Comparison of ENCODE assay signal across 11 mouse cellular contexts in genomic region chr2:152470973-152471372, GRCm38 (mm10). TPM values are rescaled to one million over a fixed set of nuclear protein-coding genes. Genes with fewer than 3 reads are reported as not detected.
DNase-seq lines count a peak whose midpoint lies in the region; ATAC-seq and TF ChIP-seq lines count a peak whose summit lies in the region.
"Had no signal": no experiment of that assay in that cellular context is flagged by ENCODE, and none has a peak within 500 bp of the region (broad histone marks: within the 10 kb centered on the region; RNA-seq: fewer than 3 reads in every experiment).

No protein-coding gene starts in this region.

- peaks cover 4% of the 10 kb centered on the region; the same call in 1 of the 2 replicates for H3K27me3 ChIP-seq in heart, embryonic 12.5 days (replicated peaks)
- no peaks in the 10 kb centered on the region for H3K27me3 ChIP-seq in midbrain, postnatal 0 days (ENCODE audit: insufficient read depth, low read length)
- H3K27me3 ChIP-seq in forebrain, embryonic 13.5 days = no peaks in the 10 kb centered on the region
- H3K27me3 ChIP-seq: embryonic facial prominence, embryonic 12.5 days had no signal

- no peaks in the 10 kb centered on the region for H3K36me3 ChIP-seq in heart, embryonic 12.5 days
- no peaks in the 10 kb centered on the region for H3K36me3 ChIP-seq in midbrain, postnatal 0 days (ENCODE audit: insufficient read depth, low read length)
- no peaks in the 10 kb centered on the region for H3K36me3 ChIP-seq in forebrain, embryonic 13.5 days (ENCODE audit: poor library complexity, severe bottlenecking)
- H3K36me3 ChIP-seq: embryonic facial prominence, embryonic 12.5 days; limb, embryonic 13.5 days had no signal

- peak; percentile 10 for DNase-seq in heart, adult 8-10 months (ENCODE audit: low spot score)
- peak; percentile 10 to 29 for DNase-seq in urinary bladder, postnatal 36 days (ENCODE audit: low spot score in 2 of 2)
- DNase-seq in urinary bladder, adult 2 months (ENCODE audit: low spot score) = no peak
- DNase-seq in cerebellum, postnatal 36 days = peak; percentile 25 to 47
- DNase-seq in large intestine, adult 2 months (ENCODE audit: low read depth, low spot score) = peak; percentile 10
- peak; percentile 68 for DNase-seq in midbrain, postnatal 0 days (ENCODE audit: low spot score)

- no peaks in the 10 kb centered on the region for H3K9me3 ChIP-seq in heart, embryonic 12.5 days (replicated peaks)
- no peaks in the 10 kb centered on the region for H3K9me3 ChIP-seq in midbrain, postnatal 0 days (ENCODE audit: low read length)
- H3K9me3 ChIP-seq in forebrain, embryonic 13.5 days (replicated peaks) = no peaks in the 10 kb centered on the region
- H3K9me3 ChIP-seq: embryonic facial prominence, embryonic 12.5 days; limb, embryonic 13.5 days had no signal

- H3K27ac ChIP-seq in heart, embryonic 12.5 days (ENCODE audit: poor library complexity, severe bottlenecking) = no peak overlapping the region
- no peak overlapping the region for H3K27ac ChIP-seq in midbrain, postnatal 0 days (ENCODE audit: low read depth, low read length)
- no peak overlapping the region for H3K27ac ChIP-seq in forebrain, embryonic 13.5 days
- H3K27ac ChIP-seq: embryonic facial prominence, embryonic 12.5 days; limb, embryonic 13.5 days had no signal

- no peak for ATAC-seq in heart, embryonic 12.5 days (ENCODE audit: insufficient number of reproducible peaks, low FRiP score)
- ATAC-seq in midbrain, postnatal 0 days (ENCODE audit: low FRiP score) = no peak
- no peak for ATAC-seq in forebrain, embryonic 13.5 days

- no peak overlapping the region for H3K4me2 ChIP-seq in heart, embryonic 12.5 days
- H3K4me2 ChIP-seq in midbrain, postnatal 0 days (ENCODE audit: low read depth, low read length, poor library complexity, severe bottlenecking) = no peak overlapping the region
- no peak overlapping the region for H3K4me2 ChIP-seq in forebrain, embryonic 13.5 days
- H3K4me2 ChIP-seq: embryonic facial prominence, embryonic 12.5 days; limb, embryonic 13.5 days had no signal

- no peaks in the 10 kb centered on the region for H3K4me1 ChIP-seq in heart, embryonic 12.5 days (replicated peaks)
- H3K4me1 ChIP-seq in midbrain, postnatal 0 days (ENCODE audit: insufficient read depth, low read length) = no peaks in the 10 kb centered on the region
- no peaks in the 10 kb centered on the region for H3K4me1 ChIP-seq in forebrain, embryonic 13.5 days
- H3K4me1 ChIP-seq: embryonic facial prominence, embryonic 12.5 days; limb, embryonic 13.5 days had no signal

- 24% methylated on average over 7 of the region's 7 CpGs for WGBS in heart, embryonic 12.5 days
- 27% methylated on average over 7 of the region's 7 CpGs for WGBS in large intestine, adult 2 months
- WGBS in midbrain, postnatal 0 days = 28% methylated on average over 7 of the region's 7 CpGs
- WGBS in forebrain, embryonic 13.5 days = 33% methylated on average over 7 of the region's 7 CpGs

- TF ChIP-seq CTCF in midbrain, postnatal 0 days (IDR thresholded peaks at IDR 0.05) = peak; percentile 88

- H3K4me3 ChIP-seq in heart, embryonic 12.5 days = no peak overlapping the region
- no peak overlapping the region for H3K4me3 ChIP-seq in midbrain, postnatal 0 days (ENCODE audit: low read depth, low read length)
- H3K4me3 ChIP-seq in forebrain, embryonic 13.5 days = no peak overlapping the region
- H3K4me3 ChIP-seq: embryonic facial prominence, embryonic 12.5 days; limb, embryonic 13.5 days had no signal

- no peak overlapping the region for H3K9ac ChIP-seq in heart, embryonic 12.5 days
- no peak overlapping the region for H3K9ac ChIP-seq in midbrain, postnatal 0 days (replicated peaks; ENCODE audit: low read length, poor library complexity, severe bottlenecking)
- H3K9ac ChIP-seq in forebrain, embryonic 13.5 days = no peak overlapping the region
- H3K9ac ChIP-seq: embryonic facial prominence, embryonic 12.5 days; limb, embryonic 13.5 days had no signal

RNA-seq across cellular contexts. Expression of gene Defb20, which starts 5.9 kb away (rescaled TPM):
- not detected for total RNA-seq in heart, adult 8-10 months (2022)
- not detected in 2 replicates for polyA plus RNA-seq in heart, embryonic 12.5 days (2016; fragmentation: Nextera tagmentation; extraction: Ambion mirVana)
- polyA plus RNA-seq in urinary bladder, adult 2 months (2012; rRNA removed) = not detected in 2 replicates
- 0.26 and 0.69 TPM in 2 replicates for polyA plus RNA-seq in large intestine, adult 2 months (2012; rRNA removed)
- not detected in 2 replicates for total RNA-seq in midbrain, postnatal 0 days (2014; rRNA removed)
- polyA plus RNA-seq in midbrain, postnatal 0 days (2015; fragmentation: Nextera tagmentation; extraction: Ambion mirVana) = not detected in 2 replicates
- polyA plus RNA-seq in forebrain, embryonic 13.5 days (2015; fragmentation: Nextera tagmentation; extraction: Ambion mirVana) = not detected in 2 replicates
- polyA plus RNA-seq: embryonic facial prominence, embryonic 12.5 days; limb, embryonic 13.5 days; stomach, embryonic 14.5 days had no signal

RNA-seq across cellular contexts. Expression of gene Defb23, which starts 6.6 kb away (rescaled TPM):
- not detected for total RNA-seq in heart, adult 8-10 months (2022)
- polyA plus RNA-seq in heart, embryonic 12.5 days (2016; fragmentation: Nextera tagmentation; extraction: Ambion mirVana) = not detected in 2 replicates
- polyA plus RNA-seq in urinary bladder, adult 2 months (2012; rRNA removed) = not detected in 2 replicates
- not detected in 2 replicates for polyA plus RNA-seq in large intestine, adult 2 months (2012; rRNA removed)
- total RNA-seq in midbrain, postnatal 0 days (2014; rRNA removed) = not detected in 2 replicates
- not detected in 2 replicates for polyA plus RNA-seq in midbrain, postnatal 0 days (2015; fragmentation: Nextera tagmentation; extraction: Ambion mirVana)
- polyA plus RNA-seq in forebrain, embryonic 13.5 days (2015; fragmentation: Nextera tagmentation; extraction: Ambion mirVana) = not detected in 2 replicates
- polyA plus RNA-seq: embryonic facial prominence, embryonic 12.5 days; limb, embryonic 13.5 days; stomach, embryonic 14.5 days had no signal

RNA-seq across cellular contexts. Expression of gene Defb22, which starts 19.0 kb away (rescaled TPM):
- not detected for total RNA-seq in heart, adult 8-10 months (2022)
- not detected in 2 replicates for polyA plus RNA-seq in heart, embryonic 12.5 days (2016; fragmentation: Nextera tagmentation; extraction: Ambion mirVana)
- polyA plus RNA-seq in urinary bladder, adult 2 months (2012; rRNA removed) = not detected in 2 replicates
- polyA plus RNA-seq in large intestine, adult 2 months (2012; rRNA removed) = not detected in 2 replicates
- not detected in 2 replicates for total RNA-seq in midbrain, postnatal 0 days (2014; rRNA removed)
- polyA plus RNA-seq in midbrain, postnatal 0 days (2015; fragmentation: Nextera tagmentation; extraction: Ambion mirVana) = not detected in 2 replicates
- polyA plus RNA-seq in forebrain, embryonic 13.5 days (2015; fragmentation: Nextera tagmentation; extraction: Ambion mirVana) = not detected in 2 replicates
- polyA plus RNA-seq: embryonic facial prominence, embryonic 12.5 days; limb, embryonic 13.5 days; stomach, embryonic 14.5 days had no signal

RNA-seq across cellular contexts. Expression of gene Defb26, which starts 40.5 kb away (rescaled TPM):
- not detected for total RNA-seq in heart, adult 8-10 months (2022)
- polyA plus RNA-seq in heart, embryonic 12.5 days (2016; fragmentation: Nextera tagmentation; extraction: Ambion mirVana) = not detected in 2 replicates
- not detected in 2 replicates for polyA plus RNA-seq in urinary bladder, adult 2 months (2012; rRNA removed)
- polyA plus RNA-seq in large intestine, adult 2 months (2012; rRNA removed) = not detected in 2 replicates
- not detected in 2 replicates for total RNA-seq in midbrain, postnatal 0 days (2014; rRNA removed)
- not detected in 2 replicates for polyA plus RNA-seq in midbrain, postnatal 0 days (2015; fragmentation: Nextera tagmentation; extraction: Ambion mirVana)
- polyA plus RNA-seq in forebrain, embryonic 13.5 days (2015; fragmentation: Nextera tagmentation; extraction: Ambion mirVana) = not detected in 2 replicates
- polyA plus RNA-seq: embryonic facial prominence, embryonic 12.5 days; limb, embryonic 13.5 days; stomach, embryonic 14.5 days had no signal

RNA-seq across cellular contexts. Expression of gene Defb28, which starts 47.1 kb away (rescaled TPM):
- total RNA-seq in heart, adult 8-10 months (2022) = not detected
- polyA plus RNA-seq in heart, embryonic 12.5 days (2016; fragmentation: Nextera tagmentation; extraction: Ambion mirVana) = not detected in 2 replicates
- polyA plus RNA-seq in urinary bladder, adult 2 months (2012; rRNA removed) = not detected in 2 replicates
- polyA plus RNA-seq in large intestine, adult 2 months (2012; rRNA removed) = not detected in 2 replicates
- total RNA-seq in midbrain, postnatal 0 days (2014; rRNA removed) = not detected in 2 replicates
- not detected in 2 replicates for polyA plus RNA-seq in midbrain, postnatal 0 days (2015; fragmentation: Nextera tagmentation; extraction: Ambion mirVana)
- polyA plus RNA-seq in forebrain, embryonic 13.5 days (2015; fragmentation: Nextera tagmentation; extraction: Ambion mirVana) = not detected in 2 replicates
- polyA plus RNA-seq: embryonic facial prominence, embryonic 12.5 days; limb, embryonic 13.5 days; stomach, embryonic 14.5 days had no signal
